Mouse (Mus musculus) neural tube, embryonic 13.5 days (tissue): Measurements from ENCODE around the gene Rbm15. TPM values are rescaled to one million over a fixed set of nuclear protein-coding genes. Genes with fewer than 3 reads are reported as not detected.

ENCODE experiments used
- ATAC-seq: fragments of 200-750 bp; cut with Nextera tagmentation; 2 replicates; pipeline ENCODE4 v1.8.0; 2017; ENCODE audit warnings: low read depth, mild to moderate bottlenecking, moderate TSS enrichment, moderate library complexity
- H3K27ac ChIP-seq: fragments of 300-500 bp; sonication (generic); replicated peaks from 2 replicates; pipeline ENCODE4 v1.5.1; 2015; ENCODE audit warnings: moderate library complexity, mild to moderate bottlenecking, inconsistent platforms
- H3K27me3 ChIP-seq: fragments of 300-500 bp; sonication (generic); 2 replicates; pipeline ENCODE4 v1.6.1; 2015; ENCODE audit warnings: mild to moderate bottlenecking, inconsistent platforms
- H3K36me3 ChIP-seq: fragments of 300-500 bp; sonication (generic); 2 replicates; pipeline ENCODE4 v1.6.1; 2015; ENCODE audit warnings: mild to moderate bottlenecking, inconsistent platforms
- H3K4me1 ChIP-seq: fragments of 300-500 bp; sonication (generic); replicated peaks from 2 replicates; pipeline ENCODE4 v1.6.1; 2015; ENCODE audit warnings: inconsistent platforms
- H3K4me2 ChIP-seq: fragments of 300-500 bp; sonication (generic); 2 replicates; pipeline ENCODE4 v1.6.1; 2015; ENCODE audit warnings: inconsistent platforms, mild to moderate bottlenecking, moderate library complexity
- H3K4me3 ChIP-seq: fragments of 300-500 bp; sonication (generic); 2 replicates; pipeline ENCODE4 v1.5.1; 2015; ENCODE audit warnings: mild to moderate bottlenecking, inconsistent platforms
- H3K9ac ChIP-seq: fragments of 300-500 bp; sonication (generic); 2 replicates; pipeline ENCODE4 v1.6.1; 2015; ENCODE audit warnings: moderate library complexity, mild to moderate bottlenecking, inconsistent platforms
- H3K9me3 ChIP-seq: fragments of 300-500 bp; sonication (generic); 2 replicates; pipeline ENCODE4 v1.6.1; 2016; ENCODE audit warnings: inconsistent platforms
- WGBS: fragments of 180-500 bp; shearing (Covaris S2); methylation state at CpG from one replicate; pipeline ENCODE4 v1.1.7; 2015; 5-methylcytosine and 5-hydroxymethylcytosine counted together
- polyA plus RNA-seq: library from polyadenylated mRNA; unstranded; fragments of >200 nt; fragmentation: Nextera tagmentation; extraction: Ambion mirVana; gene quantifications from 2 replicates; pipeline ENCODE4 v1.2.1, GENCODE M21; 2015

Rbm15 gene
- polyA plus RNA-seq, 1 experiment from 2014 or later = 8.4 TPM

DNA sequence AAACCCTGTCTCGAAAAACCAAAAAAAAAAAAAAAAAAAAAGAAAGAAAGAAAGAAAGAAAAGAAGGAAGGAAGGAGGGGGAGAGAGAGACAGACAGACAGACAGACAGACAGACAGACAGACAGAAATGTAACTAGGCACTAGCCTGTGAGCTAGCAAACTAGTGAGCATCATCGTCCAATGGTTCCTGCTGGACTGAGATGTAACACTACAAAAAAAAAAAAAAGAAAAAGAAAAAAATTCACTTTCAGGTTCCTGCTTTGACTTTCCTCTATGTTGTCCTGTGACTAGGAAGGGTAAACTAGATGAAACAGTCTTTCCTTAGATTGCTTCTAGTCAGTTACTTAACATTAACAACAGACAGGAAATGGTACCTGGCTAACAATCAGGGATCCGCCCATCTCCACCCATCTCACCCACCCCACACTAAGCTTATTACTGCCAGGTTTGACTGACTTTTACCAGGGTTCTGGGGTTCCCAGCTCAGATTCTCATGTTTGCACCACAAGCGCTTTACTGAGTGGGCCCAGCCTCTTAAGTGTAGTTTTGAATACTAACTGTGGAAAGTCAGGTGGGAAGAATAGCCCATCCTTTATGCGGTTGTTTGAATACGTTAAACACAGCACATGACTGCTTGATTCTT is 22.3 kb upstream of the Rbm15 start:
- 83% methylated on average over 6 of the region's 6 CpGs for WGBS
- H3K4me3 ChIP-seq = no peak overlapping the region
- H3K4me1 ChIP-seq = peaks cover 8% of the 10 kb centered on the region; the same call in 1 of the 2 replicates
- no peak overlapping the region for H3K4me2 ChIP-seq
- H3K27me3 ChIP-seq = peaks cover 37% of the 10 kb centered on the region
- H3K9ac ChIP-seq = no peak overlapping the region
- no peaks in the 10 kb centered on the region for H3K9me3 ChIP-seq
- H3K36me3 ChIP-seq = no peaks in the 10 kb centered on the region
- ATAC-seq = no peak
- no peak overlapping the region for H3K27ac ChIP-seq

DNA sequence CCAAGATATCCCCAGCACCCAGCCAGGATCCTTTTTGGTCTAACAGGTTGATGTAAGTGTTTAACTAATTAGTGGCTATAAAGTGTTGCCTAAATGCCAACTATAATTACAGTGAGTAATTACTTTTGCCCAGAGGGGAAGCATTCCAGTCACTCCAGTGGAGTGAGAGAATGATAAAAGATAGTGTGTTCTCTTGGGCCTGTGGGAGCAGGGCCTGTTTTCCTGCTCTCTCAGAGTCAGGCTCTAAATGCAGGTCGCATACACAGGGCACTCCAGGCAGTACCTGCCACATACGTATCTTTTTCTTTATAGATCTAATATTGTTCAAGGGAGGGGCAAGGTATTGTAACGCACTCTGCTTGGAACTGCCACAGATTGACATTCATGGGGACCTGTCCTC is 18.2 kb upstream of the Rbm15 start:
- H3K4me3 ChIP-seq = no peak overlapping the region
- ATAC-seq = peak; percentile 19; the same call in 1 of the 2 replicates
- no peak overlapping the region for H3K4me2 ChIP-seq
- H3K9me3 ChIP-seq = no peaks in the 10 kb centered on the region
- H3K36me3 ChIP-seq = no peaks in the 10 kb centered on the region
- H3K27ac ChIP-seq = no peak overlapping the region
- peaks cover 24% of the 10 kb centered on the region for H3K27me3 ChIP-seq
- WGBS = 63% methylated on average over 3 of the region's 3 CpGs
- H3K9ac ChIP-seq = no peak overlapping the region
- 0 out of 2 replicates have a peak, but pooled peaks cover 2% of the 10 kb centered on the region for H3K4me1 ChIP-seq

DNA sequence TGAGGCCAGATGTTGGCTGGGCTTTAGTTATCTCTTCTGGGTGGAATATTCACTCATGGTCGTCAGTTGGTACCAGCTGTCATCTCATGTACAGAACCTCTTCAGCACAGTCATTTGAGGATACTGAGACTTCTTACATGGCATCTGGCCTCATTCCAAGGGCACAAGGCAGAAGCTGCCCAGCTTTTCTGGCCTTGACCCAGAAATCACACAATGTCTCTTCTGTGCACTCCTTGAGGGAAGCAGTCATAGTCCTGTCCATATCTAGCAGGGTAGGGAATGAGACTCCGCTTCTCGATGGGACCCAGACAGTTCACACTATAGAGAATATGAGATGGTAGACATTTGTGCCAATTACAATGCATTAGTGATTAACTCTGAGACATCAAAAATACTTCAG is 15.5 kb upstream of the Rbm15 start:
- 78% methylated on average over 3 of the region's 3 CpGs for WGBS
- Histone ChIP-seq H3K27ac (no peak overlapping the region), H3K4me1 (peaks cover 10% of the 10 kb centered on the region), H3K9ac (no peak overlapping the region), H3K27me3 (peaks cover 8% of the 10 kb centered on the region; the same call in 1 of the 2 replicates), H3K36me3 (no peaks in the 10 kb centered on the region), H3K4me2 (no peak overlapping the region), H3K9me3 (no peaks in the 10 kb centered on the region), H3K4me3 (no peak overlapping the region)
- no peak for ATAC-seq

DNA sequence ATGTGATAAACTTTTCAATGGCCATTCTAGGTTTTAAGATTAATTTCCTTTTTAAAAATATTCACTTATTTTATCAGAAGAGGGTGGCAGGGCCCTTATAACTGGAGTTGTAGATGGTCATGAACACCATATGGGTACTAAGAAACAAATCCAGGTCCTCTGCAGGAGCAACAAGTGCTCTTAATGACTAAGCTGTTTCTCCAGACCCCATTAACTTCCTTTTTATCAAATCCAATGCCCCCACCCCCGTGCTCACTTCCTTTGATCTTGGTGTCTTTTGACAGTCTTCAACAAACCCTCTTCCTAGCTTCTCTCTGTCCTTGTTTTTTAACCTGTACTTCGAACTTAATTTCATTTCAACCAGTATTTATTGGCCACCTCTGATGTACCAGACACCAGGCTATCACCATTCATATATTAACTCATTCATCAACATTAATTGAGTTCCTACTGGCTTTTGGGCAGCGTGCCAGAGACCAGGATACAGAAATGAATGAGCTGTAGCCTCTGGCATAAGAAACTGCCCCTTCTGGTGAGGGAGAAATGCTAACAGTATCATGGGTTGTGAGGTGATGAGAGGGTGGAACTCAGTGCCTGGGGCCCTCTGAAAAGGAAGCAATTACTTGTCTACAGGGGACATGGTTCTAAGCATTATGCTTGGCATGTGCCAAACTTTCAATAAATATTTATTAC is 11.7 kb upstream of the Rbm15 start:
- H3K27me3 ChIP-seq = no peaks in the 10 kb centered on the region; the same call in 1 of the 2 replicates
- H3K36me3 ChIP-seq = no peaks in the 10 kb centered on the region
- WGBS = 36% methylated on average over 3 of the region's 3 CpGs
- no peak overlapping the region for H3K4me3 ChIP-seq
- H3K9ac ChIP-seq = no peak overlapping the region
- H3K9me3 ChIP-seq = no peaks in the 10 kb centered on the region
- ATAC-seq = peak; percentile 79
- H3K27ac ChIP-seq = no peak overlapping the region
- peaks cover 8% of the 10 kb centered on the region for H3K4me1 ChIP-seq
- H3K4me2 ChIP-seq = no peak overlapping the region

DNA sequence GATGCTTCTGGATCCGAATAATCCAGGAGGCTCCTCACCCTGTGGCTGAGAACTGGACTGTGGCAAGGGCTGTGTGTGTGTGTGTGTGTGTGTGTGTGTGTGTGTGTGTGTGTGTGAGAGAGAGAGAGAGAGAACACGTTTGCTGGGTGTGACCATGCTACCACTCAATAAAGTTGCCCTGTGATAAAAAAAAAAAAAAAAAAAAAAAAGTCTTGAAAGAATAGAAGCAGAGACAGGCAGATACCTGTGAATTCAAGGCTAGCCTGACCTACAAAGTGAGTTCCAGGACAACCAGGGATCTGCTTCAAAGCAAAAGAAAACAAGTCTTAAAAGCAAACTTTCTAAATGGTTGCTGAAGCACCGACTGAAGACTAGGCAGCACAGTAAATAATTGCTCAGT is 10.5 kb upstream of the Rbm15 start:
- Histone ChIP-seq H3K4me2 (no peak overlapping the region), H3K27me3 (no peaks in the 10 kb centered on the region; the same call in 1 of the 2 replicates), H3K27ac (no peak overlapping the region), H3K9ac (no peak overlapping the region), H3K9me3 (no peaks in the 10 kb centered on the region), H3K4me1 (peaks cover 8% of the 10 kb centered on the region), H3K4me3 (no peak overlapping the region), H3K36me3 (no peaks in the 10 kb centered on the region)
- 53% methylated on average over 3 of the region's 3 CpGs for WGBS
- ATAC-seq = no peak

DNA sequence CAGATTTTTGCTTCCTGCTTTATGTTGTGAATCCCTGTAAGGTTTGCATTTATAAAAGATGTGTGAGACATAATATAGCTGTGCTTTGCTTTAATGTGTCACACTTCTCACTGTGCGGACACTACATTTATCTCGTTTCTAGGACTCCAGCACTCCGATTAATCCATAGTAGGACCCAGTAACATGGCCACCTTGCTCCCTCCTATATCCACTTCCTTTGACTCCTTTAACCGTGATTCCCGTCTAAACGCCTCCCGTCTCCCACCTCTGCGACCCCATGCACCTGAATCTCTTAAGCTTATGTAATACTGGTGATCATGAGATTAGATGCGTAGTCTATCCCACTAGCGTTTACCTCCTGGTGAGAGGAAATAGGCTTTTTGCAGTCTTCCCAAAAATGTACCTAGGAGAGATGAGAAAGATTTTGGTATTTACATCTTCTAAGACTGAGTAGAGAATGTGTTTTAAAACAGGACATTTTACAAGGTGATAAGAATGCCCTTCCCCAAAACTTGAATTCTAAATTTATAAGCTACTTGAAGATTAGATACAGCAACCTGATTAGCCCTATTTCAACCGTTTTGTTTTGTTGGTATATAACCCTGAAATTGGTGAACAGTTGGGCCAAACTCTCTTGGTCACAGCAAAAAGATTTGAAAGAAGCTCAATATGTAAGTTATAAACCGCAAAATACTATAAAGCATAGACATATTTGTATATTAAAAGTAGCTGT is 895 bp upstream of the Rbm15 start:
- H3K27ac ChIP-seq = peak overlapping the region; percentile 95
- no peaks in the 10 kb centered on the region for H3K9me3 ChIP-seq
- H3K9ac ChIP-seq = peak overlapping the region; percentile 86
- peak overlapping the region; percentile 78 for H3K4me2 ChIP-seq
- WGBS = 11% methylated on average over 12 of the region's 12 CpGs
- H3K4me3 ChIP-seq = peak overlapping the region; percentile 93
- no peak for ATAC-seq
- H3K36me3 ChIP-seq = peaks cover 14% of the 10 kb centered on the region
- H3K4me1 ChIP-seq = peaks cover 33% of the 10 kb centered on the region
- no peaks in the 10 kb centered on the region for H3K27me3 ChIP-seq

DNA sequence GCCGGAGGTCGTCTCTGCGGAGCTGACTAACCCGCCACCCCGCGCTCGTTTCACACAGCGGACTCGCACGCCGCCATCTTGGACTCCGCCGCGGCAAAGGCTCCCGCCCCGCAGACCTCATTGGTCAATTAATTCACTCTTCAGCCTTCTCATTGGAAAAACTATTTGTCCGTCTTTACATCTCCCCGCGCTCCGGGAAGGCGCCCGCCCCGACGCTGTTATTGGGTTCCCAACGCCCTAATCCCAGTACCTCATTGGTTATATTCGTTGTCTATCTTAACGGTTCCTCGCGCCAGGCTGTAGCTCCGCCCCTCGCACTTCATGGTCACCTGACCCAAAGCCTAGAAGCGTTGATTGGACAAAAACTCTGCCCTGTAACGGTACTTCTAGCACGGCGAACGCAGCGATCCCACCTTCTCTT is 503 bp downstream of the Rbm15 start:
- no peaks in the 10 kb centered on the region for H3K27me3 ChIP-seq
- peaks cover 14% of the 10 kb centered on the region for H3K36me3 ChIP-seq
- H3K4me1 ChIP-seq = peaks cover 44% of the 10 kb centered on the region
- WGBS = under 1% methylated on average over 37 of the region's 37 CpGs
- no peaks in the 10 kb centered on the region for H3K9me3 ChIP-seq
- H3K4me2 ChIP-seq = peak overlapping the region; percentile 98
- H3K27ac ChIP-seq = peak overlapping the region; percentile 95
- peak overlapping the region; percentile 93 for H3K4me3 ChIP-seq
- ATAC-seq = peak; percentile 98
- peak overlapping the region; percentile 87 for H3K9ac ChIP-seq

DNA sequence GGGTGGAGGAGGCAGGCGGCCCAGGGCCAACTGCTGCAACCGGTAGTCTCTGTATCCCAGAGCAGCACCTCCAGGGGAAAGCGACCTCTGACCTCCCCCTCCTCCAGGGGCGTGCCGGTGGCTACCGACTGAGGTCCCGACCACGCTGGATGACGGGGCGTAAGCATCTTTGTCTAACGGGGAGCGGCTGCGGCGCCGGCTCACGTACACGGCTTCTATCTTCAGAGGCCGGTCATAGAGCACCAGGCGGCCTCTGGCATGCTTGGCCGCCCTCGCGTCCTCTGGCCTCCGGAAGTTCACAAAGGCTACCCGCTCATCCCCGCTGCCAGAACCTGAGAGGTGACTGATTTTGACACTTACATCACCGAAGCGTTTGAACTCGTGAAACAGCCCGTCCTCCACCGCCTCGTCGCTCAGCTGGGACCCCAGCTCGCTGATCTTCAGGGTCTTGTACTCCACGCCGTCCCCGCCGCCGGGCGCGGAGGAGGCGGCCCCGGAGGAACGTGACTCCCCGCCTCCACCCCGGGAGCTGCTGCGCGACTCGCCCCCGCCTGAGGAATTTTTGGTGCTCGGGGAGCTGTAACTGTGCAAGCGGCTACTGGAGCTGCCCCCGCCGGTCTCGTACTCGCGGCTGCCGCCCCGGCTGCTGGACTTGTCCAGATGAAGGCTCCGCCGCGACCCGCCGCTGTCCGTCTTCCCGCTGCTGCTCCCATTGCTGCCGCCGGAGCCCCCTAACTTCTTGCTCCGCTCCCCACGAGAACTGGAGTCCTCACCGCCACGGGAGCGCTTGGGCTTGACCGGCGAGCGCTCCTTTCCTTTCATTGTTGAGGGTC is 1.1 kb downstream of the Rbm15 start:
- ATAC-seq = peak; percentile 9
- Histone ChIP-seq H3K4me3 (peak overlapping the region; percentile 93), H3K4me1 (peaks cover 44% of the 10 kb centered on the region), H3K27ac (peak overlapping the region; percentile 92), H3K4me2 (peak overlapping the region; percentile 98), H3K9me3 (no peaks in the 10 kb centered on the region), H3K27me3 (no peaks in the 10 kb centered on the region), H3K36me3 (peaks cover 14% of the 10 kb centered on the region), H3K9ac (peak overlapping the region; percentile 87)
- under 1% methylated on average over 75 of the region's 75 CpGs for WGBS

DNA sequence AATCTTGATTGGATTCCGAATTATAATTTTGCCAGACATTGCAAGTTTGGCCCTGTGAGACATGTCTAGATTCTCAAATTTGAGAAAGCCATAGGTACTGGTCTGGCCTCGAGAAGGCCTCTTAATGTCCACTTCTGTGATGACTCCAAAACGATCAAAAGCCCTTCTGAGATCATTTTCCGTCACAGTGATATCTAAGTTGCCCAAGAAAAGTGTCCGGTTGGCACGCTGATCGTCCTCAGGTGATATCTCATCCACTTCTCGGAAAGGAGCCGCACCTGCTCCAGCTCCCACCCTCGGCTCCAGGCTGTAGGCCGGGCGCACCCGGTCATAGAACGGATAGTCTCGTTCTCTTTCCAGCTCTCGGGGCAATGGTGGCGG is 1.7 kb downstream of the Rbm15 start:
- Histone ChIP-seq H3K9ac (peak overlapping the region; percentile 87), H3K27me3 (no peaks in the 10 kb centered on the region), H3K27ac (peak overlapping the region; percentile 92), H3K9me3 (no peaks in the 10 kb centered on the region), H3K36me3 (peaks cover 14% of the 10 kb centered on the region), H3K4me1 (peaks cover 45% of the 10 kb centered on the region), H3K4me3 (peak overlapping the region; percentile 93), H3K4me2 (peak overlapping the region; percentile 98)
- ATAC-seq = no peak
- 23% methylated on average over 17 of the region's 17 CpGs for WGBS

DNA sequence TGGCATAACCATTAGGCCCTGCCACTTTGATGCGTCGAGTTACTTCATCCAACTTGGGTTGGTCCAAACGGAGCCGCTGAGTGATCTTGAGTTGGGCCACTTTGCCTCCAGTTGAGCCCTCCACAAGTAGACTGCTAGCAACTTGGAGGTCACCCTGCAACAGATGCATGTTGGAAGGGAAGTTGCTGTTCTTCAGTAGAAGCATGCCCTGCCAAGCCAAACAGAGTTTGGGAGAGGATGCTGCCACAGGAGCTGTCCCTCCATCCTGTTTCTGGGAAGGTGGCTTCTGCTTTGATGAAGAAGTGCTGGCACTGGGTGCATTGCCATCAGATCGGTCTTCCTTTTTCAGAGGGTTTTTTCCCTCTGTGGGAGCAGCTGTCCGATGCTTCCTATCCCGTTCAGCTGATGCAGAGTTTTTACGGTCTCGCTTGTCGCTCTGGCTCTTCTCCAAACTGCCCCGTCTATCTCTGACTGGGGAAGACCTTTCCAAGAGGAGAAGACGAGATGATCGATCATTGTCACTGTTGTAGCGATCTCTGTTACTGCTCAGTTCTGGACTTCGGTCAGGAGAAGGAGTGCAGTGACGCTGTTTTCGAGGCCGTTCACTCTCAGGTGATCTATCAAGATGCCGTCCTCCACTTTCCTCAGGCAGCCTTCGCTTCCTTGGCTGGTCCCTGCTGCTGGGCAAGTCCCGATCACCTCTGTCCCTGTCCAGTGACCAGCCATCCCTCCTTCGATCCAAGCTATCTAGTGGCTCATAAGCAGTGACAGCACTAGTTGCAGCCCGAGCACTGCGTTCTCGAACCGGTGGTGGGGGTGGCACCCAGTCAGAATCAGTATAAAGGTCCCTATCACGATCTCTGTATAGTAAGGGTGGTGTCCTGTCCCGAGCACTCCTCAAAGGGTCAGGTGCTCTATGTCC is 2.7 kb downstream of the Rbm15 start:
- H3K27ac ChIP-seq = no peak overlapping the region
- peak overlapping the region; percentile 87 for H3K9ac ChIP-seq
- H3K4me2 ChIP-seq = peak overlapping the region; percentile 98
- no peaks in the 10 kb centered on the region for H3K27me3 ChIP-seq
- no peak for ATAC-seq
- WGBS = 72% methylated on average over 28 of the region's 28 CpGs
- H3K4me1 ChIP-seq = peaks cover 50% of the 10 kb centered on the region
- peak overlapping the region; percentile 93 for H3K4me3 ChIP-seq
- no peaks in the 10 kb centered on the region for H3K9me3 ChIP-seq
- peaks cover 18% of the 10 kb centered on the region for H3K36me3 ChIP-seq

DNA sequence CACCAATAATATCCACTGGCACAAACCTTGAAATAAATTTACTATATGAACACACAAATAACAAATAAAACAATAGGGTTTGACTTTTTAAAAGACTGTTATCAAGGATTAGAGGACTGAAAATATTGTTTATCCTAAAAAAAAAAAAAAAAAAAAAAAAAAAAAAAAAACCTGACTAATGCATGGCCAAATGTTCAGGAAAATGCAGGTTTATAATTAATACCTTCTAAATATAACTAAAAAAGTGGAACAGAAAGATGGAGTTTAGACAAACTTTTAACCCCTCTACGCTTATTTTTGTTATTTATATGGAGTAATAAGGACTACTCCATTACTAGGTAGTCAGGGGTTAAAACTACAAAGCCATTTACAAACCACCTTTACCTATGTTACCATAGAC is 7.0 kb downstream of the Rbm15 start:
- peaks cover 69% of the 10 kb centered on the region for H3K4me1 ChIP-seq
- no peak overlapping the region for H3K9ac ChIP-seq
- H3K36me3 ChIP-seq = peaks cover 33% of the 10 kb centered on the region
- H3K27me3 ChIP-seq = no peaks in the 10 kb centered on the region
- WGBS = 90% methylated on average over 1 of the region's 1 CpGs
- no peak overlapping the region for H3K27ac ChIP-seq
- no peaks in the 10 kb centered on the region for H3K9me3 ChIP-seq
- no peak overlapping the region for H3K4me3 ChIP-seq
- ATAC-seq = no peak
- H3K4me2 ChIP-seq = no peak overlapping the region
